Mouse (Mus musculus) neural tube, embryonic 10.5 days (tissue): ENCODE measurements around the gene Prss42.

Source experiments
- DNase-seq: peaks from one replicate; pipeline ENCODE4 v3.0.0-alpha.2; 2017; ENCODE audit warnings: low spot score; ENCODE audit errors: extremely low spot score

The Prss42 gene

DNA sequence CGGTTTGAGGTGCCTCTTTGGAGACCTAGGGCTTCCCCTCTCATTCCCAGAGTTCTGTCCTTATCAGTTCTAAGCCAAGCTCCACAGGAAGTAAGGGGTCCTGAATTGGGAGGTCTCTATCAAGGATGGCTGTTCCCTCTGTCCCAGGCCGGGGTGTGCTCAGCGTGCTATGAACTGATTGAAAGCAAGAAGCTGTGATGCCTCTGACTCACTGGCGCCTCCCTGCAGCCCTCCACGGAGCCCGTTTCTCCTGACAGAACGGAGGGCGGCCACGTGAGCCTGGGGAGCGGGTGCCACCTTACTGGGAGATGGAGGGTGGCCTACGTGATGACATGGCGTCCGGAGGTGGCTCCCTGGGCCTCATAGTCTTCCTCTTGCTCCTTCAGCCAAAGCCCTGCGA, at the start of gene Prss42:
Prss42 (plus strand) TSS at position 301 of the 400 bp plus-strand sequence.
- DNase-seq: no peak

DNA sequence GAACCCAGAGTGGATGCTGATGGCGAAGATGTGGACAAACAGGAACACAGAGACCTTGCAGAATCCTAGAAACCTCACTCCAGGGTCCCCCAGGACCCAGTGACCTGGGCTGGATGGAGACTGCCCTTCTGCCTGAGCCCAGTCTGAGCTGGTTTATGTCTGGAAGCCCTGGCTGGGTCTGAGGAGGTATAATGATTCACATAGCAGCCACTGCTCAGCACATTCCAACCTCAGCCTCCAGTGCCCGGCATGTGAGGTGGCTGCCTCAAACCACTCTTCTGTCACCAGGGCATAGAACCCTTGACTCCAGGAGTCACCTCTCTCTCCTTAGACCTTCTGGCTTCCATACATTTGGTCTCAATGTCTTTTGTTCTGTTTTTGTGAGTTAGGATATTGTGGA, 49.5 kb upstream of the Prss42 start:
- no peak for DNase-seq

DNA sequence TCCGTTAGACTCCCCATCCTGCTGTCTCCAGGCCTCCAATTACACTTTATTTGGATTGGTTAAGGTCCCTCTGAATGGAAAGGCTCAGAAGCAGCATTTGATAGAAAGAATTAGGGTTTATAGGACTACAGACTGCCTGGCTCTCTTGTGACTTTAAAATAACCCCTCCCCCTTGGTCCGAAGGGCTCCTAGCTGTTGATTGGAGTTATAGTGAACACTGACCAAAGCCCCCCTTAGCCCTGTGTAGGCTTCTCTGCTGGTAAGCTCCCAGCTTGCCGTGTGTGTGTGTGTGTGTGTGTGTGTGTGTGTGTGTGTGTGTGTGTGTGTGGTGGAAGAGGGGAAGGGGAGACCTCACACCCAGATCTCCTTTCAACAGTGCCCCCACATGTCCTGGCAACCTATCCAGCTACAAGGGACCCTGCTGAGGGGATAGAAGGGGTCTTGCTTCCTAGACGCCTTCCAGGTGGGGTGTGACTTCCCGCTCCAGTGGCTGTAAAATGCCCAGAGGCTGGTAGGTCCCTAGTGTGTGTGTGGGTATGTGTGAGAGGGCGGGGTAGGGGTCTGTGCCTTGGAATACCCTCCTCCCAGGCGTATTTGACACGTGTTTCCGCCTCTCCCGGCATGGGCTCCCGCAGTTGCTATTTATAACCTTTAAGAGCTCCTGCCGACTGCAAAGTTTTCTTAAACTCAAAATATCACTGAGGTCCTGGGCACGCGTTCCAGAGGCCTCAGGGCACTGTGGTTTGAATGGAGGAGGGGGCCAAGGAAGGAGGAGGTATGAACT, 47.4 kb upstream of the Prss42 start:
- DNase-seq: no peak

- no peak for DNase-seq
Measured at GRCm38 (mm10) chr9:110751412-110751811, 46.6 kb upstream of the Prss42 start.

DNA sequence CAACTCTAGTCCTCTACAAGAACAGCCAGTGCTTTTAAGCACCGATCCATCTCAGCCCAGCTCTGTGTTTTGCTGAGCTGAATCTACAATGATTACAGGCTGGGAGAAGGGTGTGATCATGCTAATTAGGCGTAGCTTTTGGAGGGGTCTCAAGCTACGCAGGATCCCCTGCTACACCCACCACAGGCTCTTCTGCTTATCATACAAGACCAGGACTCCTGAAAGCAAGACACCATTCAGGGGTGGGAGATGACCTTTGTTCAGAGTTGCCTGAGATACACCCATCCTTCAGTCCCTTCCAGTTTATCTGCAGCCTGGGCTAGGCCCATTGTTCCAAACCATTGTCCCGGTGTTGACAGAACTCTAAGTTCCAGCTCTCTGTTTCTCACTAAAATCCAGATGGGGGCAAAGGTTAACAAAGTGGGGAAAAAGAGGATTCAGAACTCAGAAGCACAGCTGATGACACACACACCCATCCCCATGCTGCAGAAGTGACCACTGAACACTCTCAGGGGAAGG, 45.0 kb upstream of the Prss42 start:
- DNase-seq: no peak

DNA sequence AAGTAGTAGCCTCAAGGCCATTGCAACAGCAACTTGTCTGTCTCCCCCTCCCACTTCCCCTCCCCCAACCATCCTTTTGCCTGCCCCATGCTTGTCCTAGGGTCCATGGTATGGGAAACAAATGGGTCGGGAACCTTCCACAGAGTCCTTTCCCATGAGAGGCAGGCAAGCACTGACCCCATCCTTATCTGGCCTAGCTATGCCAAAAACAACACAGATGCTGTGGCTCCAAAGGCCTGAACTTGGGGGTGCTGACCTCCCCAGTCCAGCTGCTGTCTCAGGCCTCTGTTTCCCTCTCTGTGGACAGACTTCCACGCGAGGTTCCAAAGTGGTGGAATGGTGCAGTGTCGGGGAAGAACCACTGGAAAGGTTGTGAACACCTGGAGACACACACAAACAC, 44.2 kb upstream of the Prss42 start:
- no peak for DNase-seq

DNA sequence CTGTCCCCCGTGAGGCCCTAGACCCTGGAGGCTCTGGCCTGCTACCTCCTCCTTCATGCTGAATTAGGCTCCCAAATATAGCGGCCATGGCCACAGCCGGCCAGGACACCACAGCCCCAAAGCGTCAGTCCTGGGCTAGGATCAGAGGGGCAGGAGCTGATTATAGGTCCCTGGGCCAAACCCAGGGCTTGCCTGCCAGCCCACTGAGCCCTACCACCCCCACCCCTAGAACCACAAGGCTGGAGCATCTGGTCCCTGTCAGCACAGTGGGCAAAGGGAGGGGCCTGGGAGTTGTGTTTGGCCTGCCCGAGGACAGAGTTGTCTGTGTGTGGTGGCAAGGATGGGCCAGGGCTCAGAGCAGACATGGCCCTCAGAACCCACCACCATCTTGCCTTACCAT, 40.1 kb upstream of the Prss42 start:
- no peak for DNase-seq

GRCm38 (mm10) chr9:110758605-110759004, 39.4 kb upstream of the Prss42 start:
- DNase-seq: no peak

GRCm38 (mm10) chr9:110759265-110759664, 38.7 kb upstream of the Prss42 start:
- no peak for DNase-seq

DNA sequence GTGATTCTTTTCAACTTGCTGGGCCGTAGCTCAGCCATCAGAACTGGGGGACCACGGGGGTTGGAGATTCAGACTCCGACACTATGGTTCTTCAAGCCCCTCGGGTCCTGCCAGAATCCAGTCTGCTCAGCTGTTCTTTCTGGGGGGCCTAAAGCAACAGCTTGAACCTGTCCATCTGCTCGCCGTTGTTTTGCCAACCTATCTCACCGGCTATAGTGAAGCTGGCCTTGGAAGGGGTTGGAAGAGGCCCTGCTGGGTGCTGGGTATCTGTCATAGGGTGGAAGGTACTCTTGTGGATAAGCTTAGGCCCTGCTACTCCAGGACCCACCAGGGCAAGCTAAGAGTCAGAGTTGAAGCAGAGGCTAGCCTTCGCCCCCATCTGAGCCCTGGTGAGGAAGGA, 37.1 kb upstream of the Prss42 start:
- no peak for DNase-seq

DNA sequence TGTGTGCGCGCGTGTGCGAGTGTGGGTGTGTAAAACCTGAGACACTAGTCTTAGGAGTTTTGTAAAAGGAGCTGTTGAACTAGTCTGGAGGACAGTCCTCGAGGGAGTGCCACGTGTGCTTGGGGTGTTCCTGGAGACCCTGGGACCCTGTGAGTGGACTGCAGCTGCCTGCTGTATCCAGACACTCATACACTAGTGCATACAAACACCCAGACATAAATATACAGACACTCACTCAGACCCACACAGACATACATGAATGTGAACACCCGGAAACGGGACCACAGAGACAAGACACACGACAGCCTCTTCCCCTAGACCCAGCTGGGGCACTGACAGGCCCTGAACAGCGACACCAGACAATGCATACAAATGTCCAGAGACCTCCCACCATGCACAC, 35.2 kb upstream of the Prss42 start:
- DNase-seq: no peak

DNA sequence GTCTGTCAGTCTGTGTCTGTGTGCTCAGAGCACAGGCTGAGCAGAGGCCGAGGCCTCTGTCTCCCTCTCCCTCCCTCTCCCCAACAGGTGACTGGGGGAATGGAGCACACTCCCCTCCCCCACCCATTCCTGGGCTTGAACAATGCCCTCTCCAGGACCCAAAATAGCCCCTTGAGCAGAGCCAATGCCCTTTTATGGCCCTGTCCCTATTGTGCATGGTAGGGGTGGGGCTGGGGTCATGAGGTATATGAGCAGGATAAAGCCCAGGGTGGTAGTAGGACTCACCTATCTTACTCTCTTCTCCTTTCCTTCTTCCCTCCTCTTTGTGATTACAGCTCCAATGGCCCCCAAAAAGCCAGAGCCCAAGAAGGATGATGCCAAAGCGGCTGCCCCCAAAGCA, 34.6 kb upstream of the Prss42 start:
- no peak for DNase-seq

DNA sequence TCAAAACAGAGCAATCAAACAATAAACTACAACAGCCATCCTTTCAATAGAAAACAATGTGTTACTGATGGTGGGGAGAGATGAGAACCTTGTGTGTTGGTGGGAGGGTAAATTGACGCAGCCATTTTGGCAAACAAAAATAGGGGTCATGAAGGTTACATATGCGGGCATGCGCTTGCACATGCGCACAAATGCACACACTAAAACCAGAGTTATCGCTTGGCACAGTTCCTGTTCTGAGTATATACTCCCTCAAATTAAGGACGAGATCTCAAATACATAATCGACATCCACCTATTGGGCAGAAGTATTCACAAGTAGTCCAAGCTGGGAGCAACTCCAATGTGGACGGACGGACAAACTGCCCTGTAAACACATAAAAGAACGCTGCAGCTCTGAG, 25.6 kb upstream of the Prss42 start:
- DNase-seq: no peak

- no peak for DNase-seq
Measured at GRCm38 (mm10) chr9:110774403-110775268, 23.3 kb upstream of the Prss42 start.

DNA sequence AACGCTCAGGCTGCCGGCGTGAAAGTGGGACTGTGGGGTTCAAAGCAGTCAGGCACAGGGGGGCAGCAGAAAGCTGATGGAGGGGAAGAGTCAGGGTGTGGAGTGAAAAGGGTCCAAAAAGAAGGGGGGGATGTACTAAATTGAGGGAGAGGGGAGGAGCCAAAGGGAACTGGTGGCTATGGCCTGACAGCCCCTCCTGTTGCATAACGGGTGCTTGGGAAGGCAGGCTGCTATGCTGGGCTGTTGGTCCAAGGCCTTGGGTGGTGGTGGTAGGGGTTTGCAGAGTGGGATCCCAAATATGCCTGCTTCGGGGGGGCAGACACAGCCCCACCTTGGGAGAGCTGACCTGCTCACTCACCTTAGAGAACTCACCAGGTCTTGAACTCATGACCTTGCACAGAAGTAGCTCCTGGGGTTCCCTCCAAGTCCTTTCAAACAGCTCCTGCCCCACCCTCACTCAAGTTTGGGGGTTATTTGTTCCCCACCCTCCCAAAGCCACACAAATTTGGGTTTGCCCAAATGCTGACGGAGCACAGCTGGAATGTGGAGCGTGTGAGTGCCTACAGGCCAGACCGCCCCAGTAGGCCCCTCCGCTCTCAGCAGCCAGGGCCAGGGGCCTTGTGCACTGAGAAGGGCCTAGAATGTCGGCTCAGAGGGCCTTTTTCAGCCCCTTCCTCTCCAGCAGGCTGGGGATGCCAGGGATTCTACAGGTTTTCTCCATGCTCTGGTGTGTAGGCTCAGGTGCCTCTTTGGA, 22.5 kb upstream of the Prss42 start:
- no peak for DNase-seq

DNA sequence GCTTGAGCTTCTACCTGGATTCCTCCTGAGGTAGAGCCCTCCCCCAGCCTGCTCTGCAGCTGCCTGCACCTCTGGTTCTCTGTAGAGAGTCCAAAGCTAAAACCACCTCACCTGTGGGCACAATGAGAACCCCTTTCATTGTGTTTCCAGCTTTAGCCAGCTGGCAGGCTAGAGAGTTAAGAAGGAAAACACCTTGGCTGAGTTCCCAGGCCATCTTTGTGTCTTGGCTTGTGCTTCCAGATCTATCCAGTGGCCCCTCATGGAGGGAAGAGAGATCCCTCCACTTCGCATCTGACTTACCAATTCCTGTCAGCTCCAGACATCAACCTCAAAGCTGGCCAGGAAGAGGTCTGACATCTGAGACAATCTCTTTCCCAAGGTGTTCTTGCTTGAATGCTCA, 19.9 kb upstream of the Prss42 start:
- no peak for DNase-seq

DNA sequence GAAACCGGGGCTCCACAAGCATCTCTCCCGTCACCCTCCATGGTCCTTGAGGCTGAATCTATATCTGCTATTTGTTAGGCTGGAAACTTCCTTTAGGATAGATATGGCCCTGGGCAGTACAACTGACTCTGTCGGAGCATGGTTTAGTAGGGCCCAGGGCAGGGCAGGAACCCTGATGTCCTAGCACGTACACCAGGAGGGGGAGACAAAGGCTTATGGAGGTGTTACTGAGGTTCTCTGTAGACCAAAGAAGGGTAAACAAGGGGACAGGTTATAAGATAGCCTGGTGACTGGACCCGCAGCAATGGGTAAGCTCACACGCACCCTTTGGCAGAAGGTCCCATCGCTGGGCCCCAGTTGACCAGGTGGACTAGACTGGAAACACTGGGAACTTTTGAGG, 19.4 kb upstream of the Prss42 start:
- DNase-seq: peak; percentile 12

GRCm38 (mm10) chr9:110779242-110779913, 18.6 kb upstream of the Prss42 start:
- peak; percentile 27 for DNase-seq

DNA sequence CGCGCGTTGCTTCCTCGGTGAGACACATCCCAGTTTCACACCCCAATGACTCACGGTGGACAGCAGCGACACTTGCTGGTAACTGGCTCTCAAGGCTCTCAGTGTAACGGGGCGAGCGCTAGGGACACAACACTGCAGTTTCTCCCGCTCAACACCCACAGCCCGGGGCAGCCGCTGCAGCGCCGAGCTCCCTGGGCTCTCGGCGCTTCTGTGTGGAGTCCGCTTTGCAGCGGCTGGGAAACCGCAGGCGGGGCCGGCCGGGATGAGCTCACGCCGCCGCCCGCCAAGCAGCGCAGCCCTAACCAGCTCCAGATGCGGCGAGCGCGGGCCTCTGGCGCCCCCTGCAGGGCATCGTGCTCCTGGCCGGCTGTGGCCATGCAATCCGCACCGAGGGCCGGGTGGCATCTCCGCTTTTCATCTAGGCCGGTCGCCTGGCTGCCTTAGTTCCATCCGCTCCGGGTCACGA, 16.7 kb upstream of the Prss42 start:
- peak; percentile 99 for DNase-seq

GRCm38 (mm10) chr9:110781731-110782130, 16.2 kb upstream of the Prss42 start:
- DNase-seq: no peak

DNA sequence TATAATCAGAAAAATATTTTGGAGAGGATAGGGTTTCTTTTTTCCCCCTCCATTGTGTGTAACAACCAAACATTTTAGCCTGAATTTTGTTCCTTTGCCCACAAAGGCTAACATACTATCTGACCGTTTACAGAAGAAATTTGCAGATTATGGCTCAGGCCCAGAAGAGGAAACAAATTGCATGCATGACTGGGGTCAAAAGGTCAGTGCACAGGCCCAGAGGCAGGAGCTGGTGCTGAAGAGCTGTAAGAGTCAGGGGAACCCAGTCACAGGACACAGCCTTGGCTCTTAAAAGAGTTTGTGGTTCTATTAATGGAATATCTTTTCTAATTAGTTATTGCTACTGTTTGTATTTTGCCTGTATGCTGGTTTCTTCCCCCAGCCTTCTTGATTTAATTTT, 14.4 kb upstream of the Prss42 start:
- DNase-seq: no peak
